Mouse (Mus musculus): ENCODE measurements around the gene Usf3. TPM values are rescaled to one million over a fixed set of nuclear protein-coding genes. Genes with fewer than 3 reads are reported as not detected.

Gene Usf3
- polyA plus RNA-seq, 1 experiment from 2014 or later: 5.8 TPM

Other genes with a start within 250 kb of the Usf3 start
- 47.4 and 49.2 TPM in 2 replicates for gene Qtrt2, start 246.4 kb upstream of the Usf3 start, polyA plus RNA-seq (2014; fragmentation: Nextera tagmentation; extraction: Ambion mirVana)
- gene Zdhhc23, start 193.5 kb upstream of the Usf3 start, polyA plus RNA-seq (2014; fragmentation: Nextera tagmentation; extraction: Ambion mirVana): 0.49 and 0.86 TPM in 2 replicates
- 3.1 and 3.5 TPM in 2 replicates for gene Gramd1c, start 109.9 kb upstream of the Usf3 start, polyA plus RNA-seq (2014; fragmentation: Nextera tagmentation; extraction: Ambion mirVana)
- gene Atp6v1a, start 33.5 kb upstream of the Usf3 start, polyA plus RNA-seq (2014; fragmentation: Nextera tagmentation; extraction: Ambion mirVana): 61.3 and 65.7 TPM in 2 replicates
- gene Naa50, start 33.4 kb upstream of the Usf3 start, polyA plus RNA-seq (2014; fragmentation: Nextera tagmentation; extraction: Ambion mirVana): 111 and 116 TPM in 2 replicates
- 0.13 TPM in 1 of 2 replicates, not detected in the other for gene Sidt1, start 159.9 kb downstream of the Usf3 start, polyA plus RNA-seq (2014; fragmentation: Nextera tagmentation; extraction: Ambion mirVana)
- gene Spice1, start 173.9 kb downstream of the Usf3 start, polyA plus RNA-seq (2014; fragmentation: Nextera tagmentation; extraction: Ambion mirVana): 42.8 and 45.7 TPM in 2 replicates
- 1.5 and 1.9 TPM in 2 replicates for gene Cfap44, start 221.6 kb downstream of the Usf3 start, polyA plus RNA-seq (2014; fragmentation: Nextera tagmentation; extraction: Ambion mirVana)

Data from forebrain, embryonic 11.5 days (tissue).